Mouse (Mus musculus): Measurements from ENCODE around the gene Retnlb. TPM values are rescaled to one million over a fixed set of nuclear protein-coding genes. Genes with fewer than 3 reads are reported as not detected.
A peak's percentile ranks its signal among the peaks of the same experiment; 100 is the strongest.

The Retnlb gene
- polyA plus RNA-seq, 1 experiment from 2014 or later: 0.83 TPM

- ATAC-seq (ENCODE audit: insufficient read depth) (no peak), DNase-seq (no peak)
- H3K36me3 ChIP-seq (ENCODE audit: insufficient read depth): no peaks in the 10 kb centered on the region
- no peaks in the 10 kb centered on the region for H3K9me3 ChIP-seq (ENCODE audit: low read depth, low read length)
- no peak overlapping the region for H3K27ac ChIP-seq (ENCODE audit: low read depth)
- WGBS: 80% methylated on average over 3 of the region's 3 CpGs
- H3K4me3 ChIP-seq (ENCODE audit: low read depth, low read length): no peak overlapping the region
- no peak overlapping the region for H3K4me2 ChIP-seq
- no peaks in the 10 kb centered on the region for H3K27me3 ChIP-seq (ENCODE audit: insufficient read depth, low read length)
- no peak for TF ChIP-seq CTCF (IDR thresholded peaks at IDR 0.05; ENCODE audit: low read depth)
- no peaks in the 10 kb centered on the region for H3K4me1 ChIP-seq (ENCODE audit: insufficient read depth)
- no peak overlapping the region for H3K9ac ChIP-seq
Observed at GRCm38 (mm10) chr16:48799470-48799869, 17.2 kb upstream of the Retnlb start.

- no peaks in the 10 kb centered on the region for H3K36me3 ChIP-seq (ENCODE audit: insufficient read depth)
- no peak for TF ChIP-seq CTCF (IDR thresholded peaks at IDR 0.05; ENCODE audit: low read depth)
- WGBS: 90% methylated on average over 2 of the region's 2 CpGs
- H3K9me3 ChIP-seq (ENCODE audit: low read depth, low read length): no peaks in the 10 kb centered on the region
- H3K27ac ChIP-seq (ENCODE audit: low read depth): no peak overlapping the region
- H3K4me3 ChIP-seq (ENCODE audit: low read depth, low read length): no peak overlapping the region
- DNase-seq (no peak), ATAC-seq (ENCODE audit: insufficient read depth) (no peak)
- no peak overlapping the region for H3K9ac ChIP-seq
- H3K27me3 ChIP-seq (ENCODE audit: insufficient read depth, low read length): no peaks in the 10 kb centered on the region
- H3K4me2 ChIP-seq: no peak overlapping the region
- no peaks in the 10 kb centered on the region for H3K4me1 ChIP-seq (ENCODE audit: insufficient read depth)
Observed at GRCm38 (mm10) chr16:48800906-48801305, 15.8 kb upstream of the Retnlb start.

DNA sequence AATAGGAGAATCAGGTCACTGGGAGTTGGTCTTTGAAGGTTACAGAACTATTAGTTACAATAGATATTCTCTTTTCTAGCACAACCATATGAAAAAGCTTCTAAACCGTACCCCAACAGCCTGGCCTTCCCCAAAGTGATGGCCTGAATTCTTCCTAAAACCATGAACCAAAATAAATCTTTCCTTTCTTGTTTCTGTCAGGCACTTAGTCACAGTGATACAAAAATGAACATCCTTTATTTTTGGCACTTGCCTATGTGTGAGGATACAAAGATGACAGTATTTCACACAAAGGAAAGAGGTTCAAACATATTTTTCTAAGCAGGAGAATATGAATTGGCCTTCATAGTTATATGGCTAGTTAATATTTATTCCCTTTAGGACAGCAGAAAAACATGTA lies 11.2 kb upstream of the Retnlb start:
- Histone ChIP-seq H3K27ac (ENCODE audit: low read depth) (no peak overlapping the region), H3K4me2 (no peak overlapping the region), H3K27me3 (ENCODE audit: insufficient read depth, low read length) (no peaks in the 10 kb centered on the region), H3K9ac (no peak overlapping the region), H3K4me3 (ENCODE audit: low read depth, low read length) (no peak overlapping the region), H3K4me1 (ENCODE audit: insufficient read depth) (no peaks in the 10 kb centered on the region), H3K36me3 (ENCODE audit: insufficient read depth) (no peaks in the 10 kb centered on the region), H3K9me3 (ENCODE audit: low read depth, low read length) (no peaks in the 10 kb centered on the region)
- ATAC-seq (ENCODE audit: insufficient read depth): no peak
- TF ChIP-seq CTCF (IDR thresholded peaks at IDR 0.05; ENCODE audit: low read depth): no peak
- DNase-seq: no peak
- 44% methylated on average over 1 of the region's 1 CpGs for WGBS

DNA sequence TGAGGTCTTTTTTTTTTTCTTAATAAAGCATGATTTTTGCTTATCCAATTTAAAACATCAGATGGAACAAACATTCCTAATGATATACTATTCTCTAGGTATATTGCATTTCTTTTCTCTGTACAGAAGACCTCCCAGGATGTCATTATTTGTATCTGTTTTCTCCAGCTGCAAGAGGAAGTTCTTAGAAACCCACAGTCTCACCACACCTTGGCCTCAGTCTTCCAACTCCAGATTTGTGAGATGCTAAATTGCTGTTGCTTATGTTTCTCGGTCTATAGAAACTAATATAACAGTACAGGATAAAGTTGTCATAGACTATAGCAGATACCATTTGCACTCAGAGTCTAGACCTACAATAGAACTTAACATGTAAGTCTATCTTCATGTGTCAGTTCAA lies 10.1 kb upstream of the Retnlb start:
- 76% methylated on average over 1 of the region's 1 CpGs for WGBS

GRCm38 (mm10) chr16:48809374-48809773 lies 7.3 kb upstream of the Retnlb start:
- WGBS: 47% methylated on average over 2 of the region's 2 CpGs
- Histone ChIP-seq H3K4me3 (ENCODE audit: low read depth, low read length) (no peak overlapping the region), H3K27me3 (ENCODE audit: insufficient read depth, low read length) (no peaks in the 10 kb centered on the region), H3K9me3 (ENCODE audit: low read depth, low read length) (no peaks in the 10 kb centered on the region), H3K27ac (ENCODE audit: low read depth) (no peak overlapping the region), H3K4me2 (no peak overlapping the region), H3K9ac (no peak overlapping the region), H3K4me1 (ENCODE audit: insufficient read depth) (no peaks in the 10 kb centered on the region), H3K36me3 (ENCODE audit: insufficient read depth) (no peaks in the 10 kb centered on the region)
- DNase-seq (peak; percentile 14), ATAC-seq (ENCODE audit: insufficient read depth) (no peak)
- 0 out of 2 replicates have a peak, but pooled peaks have one; percentile 15 for TF ChIP-seq CTCF (IDR thresholded peaks at IDR 0.05; ENCODE audit: low read depth)

More for the DNA sequence above, 10.1 kb upstream of the Retnlb start:
- H3K4me2 ChIP-seq: no peak overlapping the region
- H3K4me3 ChIP-seq (ENCODE audit: low read depth, low read length): no peak overlapping the region
- H3K9ac ChIP-seq: no peak overlapping the region
- TF ChIP-seq CTCF (IDR thresholded peaks at IDR 0.05; ENCODE audit: low read depth): no peak
- ATAC-seq (ENCODE audit: insufficient read depth) (no peak), DNase-seq (no peak)
- H3K27me3 ChIP-seq (ENCODE audit: insufficient read depth, low read length): no peaks in the 10 kb centered on the region
- H3K9me3 ChIP-seq (ENCODE audit: low read depth, low read length): no peaks in the 10 kb centered on the region
- no peak overlapping the region for H3K27ac ChIP-seq (ENCODE audit: low read depth)
- no peaks in the 10 kb centered on the region for H3K36me3 ChIP-seq (ENCODE audit: insufficient read depth)
- H3K4me1 ChIP-seq (ENCODE audit: insufficient read depth): no peaks in the 10 kb centered on the region

- no peaks in the 10 kb centered on the region for H3K9me3 ChIP-seq (ENCODE audit: low read depth, low read length)
- H3K9ac ChIP-seq: no peak overlapping the region
- DNase-seq (peak; percentile 60), ATAC-seq (ENCODE audit: insufficient read depth) (no peak)
- no peak overlapping the region for H3K4me2 ChIP-seq
- WGBS: 38% methylated on average over 7 of the region's 7 CpGs
- H3K4me3 ChIP-seq (ENCODE audit: low read depth, low read length): no peak overlapping the region
- no peaks in the 10 kb centered on the region for H3K27me3 ChIP-seq (ENCODE audit: insufficient read depth, low read length)
- no peak overlapping the region for H3K27ac ChIP-seq (ENCODE audit: low read depth)
- no peaks in the 10 kb centered on the region for H3K4me1 ChIP-seq (ENCODE audit: insufficient read depth)
- no peak for TF ChIP-seq CTCF (IDR thresholded peaks at IDR 0.05; ENCODE audit: low read depth)
- no peaks in the 10 kb centered on the region for H3K36me3 ChIP-seq (ENCODE audit: insufficient read depth)
Observed at GRCm38 (mm10) chr16:48811881-48812436, 4.7 kb upstream of the Retnlb start.

- H3K9me3 ChIP-seq (ENCODE audit: low read depth, low read length): no peaks in the 10 kb centered on the region
- DNase-seq (no peak), ATAC-seq (ENCODE audit: insufficient read depth) (no peak)
- H3K4me1 ChIP-seq (ENCODE audit: insufficient read depth): no peaks in the 10 kb centered on the region
- H3K36me3 ChIP-seq (ENCODE audit: insufficient read depth): no peaks in the 10 kb centered on the region
- H3K4me2 ChIP-seq: no peak overlapping the region
- WGBS: 92% methylated on average over 6 of the region's 6 CpGs
- H3K27me3 ChIP-seq (ENCODE audit: insufficient read depth, low read length): no peaks in the 10 kb centered on the region
- no peak for TF ChIP-seq CTCF (IDR thresholded peaks at IDR 0.05; ENCODE audit: low read depth)
- no peak overlapping the region for H3K9ac ChIP-seq
- no peak overlapping the region for H3K27ac ChIP-seq (ENCODE audit: low read depth)
- H3K4me3 ChIP-seq (ENCODE audit: low read depth, low read length): no peak overlapping the region
Observed at GRCm38 (mm10) chr16:48818524-48818923, 1.9 kb downstream of the Retnlb start.
